Mouse (Mus musculus): ENCODE data around the gene Spi1. TPM values are rescaled to one million over a fixed set of nuclear protein-coding genes. Genes with fewer than 3 reads are reported as not detected.

The Spi1 gene
- total and polyA plus RNA-seq, 2 experiments, result 3.7 to 16.5 TPM

GRCm38 (mm10) chr2:91132035-91132434 lies 49.8 kb downstream of the Spi1 start:
- WGBS, result 68% methylated on average over 3 of the region's 3 CpGs
- H3K79me2 ChIP-seq (ENCODE audit: control insufficient read depth, insufficient read depth, low read length), result no peaks in the 10 kb centered on the region
- H3K4me3 ChIP-seq (ENCODE audit: insufficient read depth, low read depth, low read length), result no peak overlapping the region
- H3K27me3 ChIP-seq (ENCODE audit: control insufficient read depth, insufficient read depth, low read length), result no peaks in the 10 kb centered on the region
- no peak for DNase-seq (ENCODE audit: extremely low read depth, low read depth, low spot score)
- H3K27ac ChIP-seq (replicated peaks; ENCODE audit: insufficient read depth, low read depth, low read length), result no peak overlapping the region
- H3K36me3 ChIP-seq (ENCODE audit: control insufficient read depth, insufficient read depth, low read length), result no peaks in the 10 kb centered on the region
- H3K4me1 ChIP-seq (ENCODE audit: control insufficient read depth, insufficient read depth, low read length), result no peaks in the 10 kb centered on the region
- TF ChIP-seq CTCF (IDR thresholded peaks at IDR 0.05; ENCODE audit: low read depth, low read length) (no peak), POLR2A (IDR thresholded peaks at IDR 0.05; ENCODE audit: extremely low read depth, insufficient read depth, low read length) (no peak)
- no peak overlapping the region for H3K9ac ChIP-seq (ENCODE audit: low read depth, low read length)

GRCm38 (mm10) chr2:91136513-91137412 lies 54.6 kb downstream of the Spi1 start:
- no peak overlapping the region for H3K27ac ChIP-seq (replicated peaks; ENCODE audit: insufficient read depth, low read depth, low read length)
- no peak for TF ChIP-seq POLR2A (IDR thresholded peaks at IDR 0.05; ENCODE audit: extremely low read depth, insufficient read depth, low read length)
- no peak for TF ChIP-seq CTCF (IDR thresholded peaks at IDR 0.05; ENCODE audit: low read depth, low read length)
- no peak overlapping the region for H3K4me3 ChIP-seq (ENCODE audit: insufficient read depth, low read depth, low read length)
- no peaks in the 10 kb centered on the region for H3K79me2 ChIP-seq (ENCODE audit: control insufficient read depth, insufficient read depth, low read length)
- no peaks in the 10 kb centered on the region for H3K27me3 ChIP-seq (ENCODE audit: control insufficient read depth, insufficient read depth, low read length)
- DNase-seq (ENCODE audit: extremely low read depth, low read depth, low spot score), result no peak
- no peaks in the 10 kb centered on the region for H3K4me1 ChIP-seq (ENCODE audit: control insufficient read depth, insufficient read depth, low read length)
- H3K9ac ChIP-seq (ENCODE audit: low read depth, low read length), result no peak overlapping the region
- peaks cover 17% of the 10 kb centered on the region for H3K36me3 ChIP-seq (ENCODE audit: control insufficient read depth, insufficient read depth, low read length)
- 80% methylated on average over 11 of the region's 11 CpGs for WGBS

GRCm38 (mm10) chr2:91137481-91137880 lies 55.3 kb downstream of the Spi1 start:
- WGBS, result 94% methylated on average over 6 of the region's 6 CpGs
- H3K79me2 ChIP-seq (ENCODE audit: control insufficient read depth, insufficient read depth, low read length), result no peaks in the 10 kb centered on the region
- TF ChIP-seq CTCF (IDR thresholded peaks at IDR 0.05; ENCODE audit: low read depth, low read length) (no peak), POLR2A (IDR thresholded peaks at IDR 0.05; ENCODE audit: extremely low read depth, insufficient read depth, low read length) (no peak)

GRCm38 (mm10) chr2:91139311-91139710 lies 57.1 kb downstream of the Spi1 start:
- Histone ChIP-seq H3K27ac (replicated peaks; ENCODE audit: insufficient read depth, low read depth, low read length) (no peak overlapping the region), H3K27me3 (ENCODE audit: control insufficient read depth, insufficient read depth, low read length) (no peaks in the 10 kb centered on the region), H3K9ac (ENCODE audit: low read depth, low read length) (no peak overlapping the region), H3K36me3 (ENCODE audit: control insufficient read depth, insufficient read depth, low read length) (peaks cover 25% of the 10 kb centered on the region), H3K79me2 (ENCODE audit: control insufficient read depth, insufficient read depth, low read length) (no peaks in the 10 kb centered on the region), H3K4me3 (ENCODE audit: insufficient read depth, low read depth, low read length) (no peak overlapping the region), H3K4me1 (ENCODE audit: control insufficient read depth, insufficient read depth, low read length) (no peaks in the 10 kb centered on the region)
- no peak for TF ChIP-seq POLR2A (IDR thresholded peaks at IDR 0.05; ENCODE audit: extremely low read depth, insufficient read depth, low read length)
- no peak for TF ChIP-seq CTCF (IDR thresholded peaks at IDR 0.05; ENCODE audit: low read depth, low read length)
- 79% methylated on average over 5 of the region's 5 CpGs for WGBS
- DNase-seq (ENCODE audit: extremely low read depth, low read depth, low spot score), result no peak

More at GRCm38 (mm10) chr2:91137481-91137880, 55.3 kb downstream of the Spi1 start:
- Histone ChIP-seq H3K36me3 (ENCODE audit: control insufficient read depth, insufficient read depth, low read length) (peaks cover 19% of the 10 kb centered on the region), H3K4me1 (ENCODE audit: control insufficient read depth, insufficient read depth, low read length) (no peaks in the 10 kb centered on the region), H3K4me3 (ENCODE audit: insufficient read depth, low read depth, low read length) (no peak overlapping the region), H3K27ac (replicated peaks; ENCODE audit: insufficient read depth, low read depth, low read length) (no peak overlapping the region), H3K9ac (ENCODE audit: low read depth, low read length) (no peak overlapping the region), H3K27me3 (ENCODE audit: control insufficient read depth, insufficient read depth, low read length) (no peaks in the 10 kb centered on the region)
- no peak for DNase-seq (ENCODE audit: extremely low read depth, low read depth, low spot score)

- no peak overlapping the region for H3K9ac ChIP-seq (ENCODE audit: low read depth, low read length)
- no peaks in the 10 kb centered on the region for H3K4me1 ChIP-seq (ENCODE audit: control insufficient read depth, insufficient read depth, low read length)
- DNase-seq (ENCODE audit: extremely low read depth, low read depth, low spot score), result no peak
- H3K4me3 ChIP-seq (ENCODE audit: insufficient read depth, low read depth, low read length), result no peak overlapping the region
- no peaks in the 10 kb centered on the region for H3K27me3 ChIP-seq (ENCODE audit: control insufficient read depth, insufficient read depth, low read length)
- H3K79me2 ChIP-seq (ENCODE audit: control insufficient read depth, insufficient read depth, low read length), result no peaks in the 10 kb centered on the region
- 92% methylated on average over 8 of the region's 8 CpGs for WGBS
- no peak overlapping the region for H3K27ac ChIP-seq (replicated peaks; ENCODE audit: insufficient read depth, low read depth, low read length)
- peaks cover 27% of the 10 kb centered on the region for H3K36me3 ChIP-seq (ENCODE audit: control insufficient read depth, insufficient read depth, low read length)
- TF ChIP-seq CTCF (IDR thresholded peaks at IDR 0.05; ENCODE audit: low read depth, low read length) (no peak), POLR2A (IDR thresholded peaks at IDR 0.05; ENCODE audit: extremely low read depth, insufficient read depth, low read length) (no peak)
Observed at GRCm38 (mm10) chr2:91139764-91140163, 57.6 kb downstream of the Spi1 start.

- no peak for DNase-seq (ENCODE audit: extremely low read depth, low read depth, low spot score)
- Histone ChIP-seq H3K9ac (ENCODE audit: low read depth, low read length) (no peak overlapping the region), H3K79me2 (ENCODE audit: control insufficient read depth, insufficient read depth, low read length) (no peaks in the 10 kb centered on the region), H3K4me3 (ENCODE audit: insufficient read depth, low read depth, low read length) (no peak overlapping the region), H3K27me3 (ENCODE audit: control insufficient read depth, insufficient read depth, low read length) (no peaks in the 10 kb centered on the region), H3K4me1 (ENCODE audit: control insufficient read depth, insufficient read depth, low read length) (no peaks in the 10 kb centered on the region), H3K36me3 (ENCODE audit: control insufficient read depth, insufficient read depth, low read length) (peaks cover 36% of the 10 kb centered on the region), H3K27ac (replicated peaks; ENCODE audit: insufficient read depth, low read depth, low read length) (no peak overlapping the region)
- TF ChIP-seq POLR2A (IDR thresholded peaks at IDR 0.05; ENCODE audit: extremely low read depth, insufficient read depth, low read length) (no peak), CTCF (IDR thresholded peaks at IDR 0.05; ENCODE audit: low read depth, low read length) (no peak)
- over 99% methylated on average over 6 of the region's 6 CpGs for WGBS
Observed at GRCm38 (mm10) chr2:91142920-91143319, 60.7 kb downstream of the Spi1 start.

Data from liver, adult 2 months (tissue).